Mouse (Mus musculus): ENCODE measurements around the gene Pim1.
"Not testable (repeated sequence)": the region's sequence is repeated elsewhere in the genome, so short reads cannot be mapped to it uniquely, and the experiment has no call there.

Gene Pim1

GRCm38 (mm10) chr17:29490713-29491581, at the start of gene Pim1:
Gene Pim1 (plus strand): TSS chr17:29490753.
- no peak for DNase-seq (ENCODE audit: low spot score)

DNA sequence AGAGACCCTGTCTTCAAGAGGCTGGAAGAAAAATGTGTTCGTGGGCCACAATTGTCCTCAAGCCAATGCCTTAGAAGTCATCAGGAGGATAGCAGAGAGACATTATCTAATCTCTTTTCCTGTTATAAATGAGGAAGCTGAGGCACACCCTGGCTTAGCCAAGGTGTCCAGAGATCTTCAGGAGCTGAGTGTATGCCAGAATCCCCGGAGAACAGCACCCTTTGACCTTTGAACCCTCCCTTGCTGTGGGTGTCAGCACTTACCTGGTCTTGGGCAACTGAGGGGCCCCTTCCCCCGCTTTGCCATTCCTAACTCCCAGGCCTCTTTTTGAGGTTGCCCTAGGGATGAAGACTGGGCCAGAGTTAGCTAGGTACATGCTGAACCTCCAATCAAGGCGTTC, 49.0 kb upstream of the Pim1 start:
- no peak for DNase-seq (ENCODE audit: low spot score)

DNA sequence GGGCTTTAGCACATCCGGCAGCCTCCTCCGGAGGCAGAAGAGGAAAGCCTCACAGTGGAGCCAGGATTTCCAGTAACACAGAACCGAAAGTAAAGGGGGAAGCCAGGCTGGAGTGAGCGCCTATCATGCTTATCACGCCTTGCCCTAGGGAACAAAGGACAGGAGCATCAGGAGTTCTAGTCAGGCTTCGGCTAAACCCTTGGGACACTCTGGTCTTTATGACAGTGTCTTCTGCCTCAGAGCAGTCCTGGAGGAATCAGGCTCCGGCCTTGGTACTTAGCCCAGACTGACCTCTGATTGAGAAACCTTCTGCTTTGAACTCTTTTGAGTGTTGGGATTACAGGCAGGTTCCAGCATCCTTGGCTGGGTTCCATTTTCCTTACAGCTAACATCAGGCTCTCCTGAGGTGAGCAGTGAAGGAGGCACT, 48.4 kb upstream of the Pim1 start:
- no peak for DNase-seq (ENCODE audit: low spot score)

GRCm38 (mm10) chr17:29443724-29444123, 46.8 kb upstream of the Pim1 start:
- DNase-seq (ENCODE audit: low spot score), result no peak

DNA sequence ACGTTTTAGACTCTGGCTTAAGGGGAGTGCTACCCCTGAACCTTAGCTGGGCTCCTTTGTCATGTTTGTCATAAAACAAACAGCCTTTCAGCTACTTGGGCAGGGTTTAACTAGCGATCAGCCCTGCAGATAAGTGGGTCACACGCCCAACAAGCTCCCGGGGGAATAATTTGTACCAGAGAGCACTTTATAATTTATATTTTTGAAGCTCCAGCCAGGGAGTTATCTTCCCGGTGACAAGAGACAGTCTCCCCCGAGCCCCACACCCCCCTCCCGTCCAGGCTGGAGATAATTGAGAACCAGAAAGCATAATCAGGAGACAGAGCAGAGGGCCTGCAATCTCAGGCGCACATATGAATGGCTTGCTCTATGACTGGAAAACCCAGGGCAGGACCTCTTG, 45.5 kb upstream of the Pim1 start:
- DNase-seq (ENCODE audit: low spot score), result no peak

GRCm38 (mm10) chr17:29447323-29447722, 43.2 kb upstream of the Pim1 start:
- DNase-seq (ENCODE audit: low spot score), result no peak

GRCm38 (mm10) chr17:29448055-29448454, 42.5 kb upstream of the Pim1 start:
- DNase-seq (ENCODE audit: low spot score), result no peak

DNA sequence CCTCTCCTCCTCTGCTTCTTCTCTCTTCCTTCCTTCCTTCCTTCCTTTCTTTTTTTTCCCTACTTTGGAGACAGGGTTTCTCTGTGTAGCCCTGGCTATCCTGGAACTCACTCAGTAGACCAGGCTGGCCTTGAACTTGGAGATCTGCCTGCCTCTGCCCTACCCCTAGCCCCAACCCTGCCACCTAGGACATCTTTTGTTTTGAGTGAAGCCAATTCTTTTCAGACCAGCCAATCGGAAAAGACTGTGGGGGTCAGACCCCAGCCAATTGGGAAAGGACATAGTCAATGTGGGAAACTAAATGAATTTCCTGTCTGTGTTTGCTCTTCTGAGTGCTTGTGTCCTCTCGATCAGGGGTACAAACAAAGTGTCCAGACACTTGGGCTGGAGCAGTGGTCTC, 42.0 kb upstream of the Pim1 start:
- DNase-seq (ENCODE audit: low spot score), result no peak

DNA sequence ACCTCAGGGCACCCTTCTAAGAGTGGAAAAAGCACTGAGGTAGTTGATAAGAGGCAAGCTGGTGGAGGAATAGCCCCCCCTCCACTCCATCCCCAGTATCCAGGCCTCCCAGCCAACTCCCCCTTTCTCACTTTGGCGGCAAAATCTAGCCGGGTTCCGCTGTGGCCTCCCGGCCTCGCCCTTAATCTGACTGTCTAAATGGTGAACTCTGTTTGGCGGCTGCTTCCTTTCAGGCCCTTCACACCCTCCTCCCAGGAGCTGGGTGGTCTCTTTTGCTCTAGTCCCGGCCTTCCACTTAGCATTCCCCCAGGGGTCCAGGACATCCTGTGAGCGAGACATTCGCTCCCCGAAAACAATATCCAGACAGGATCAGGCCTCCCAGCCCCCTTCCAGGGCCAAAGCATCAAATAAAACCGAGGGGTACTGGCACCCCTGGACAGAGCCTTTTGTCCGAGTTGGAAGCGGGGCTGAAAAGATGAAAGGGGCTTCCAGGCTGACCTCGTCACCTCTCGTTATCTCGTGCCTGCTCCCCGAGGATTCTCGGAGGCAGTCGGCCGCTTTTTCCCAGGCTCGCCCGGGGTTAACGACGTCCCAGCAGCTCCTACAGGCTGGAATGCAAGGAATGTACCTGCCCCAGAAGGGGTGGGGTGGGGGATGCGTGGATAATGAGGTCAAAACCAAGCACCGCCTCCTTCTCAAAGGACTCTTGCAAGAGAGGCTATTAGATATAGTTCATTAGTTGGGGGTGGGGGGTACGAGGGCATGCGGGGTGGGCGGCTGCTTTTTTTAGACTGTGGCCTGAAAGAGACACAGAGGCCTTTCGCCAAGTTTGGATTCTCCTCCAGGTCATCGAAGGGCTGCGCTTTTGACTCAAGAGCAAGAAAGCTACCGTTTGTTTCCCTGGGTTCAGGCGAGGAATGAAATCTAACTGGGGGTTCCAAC, 39.4 kb upstream of the Pim1 start:
- no peak for DNase-seq (ENCODE audit: low spot score)

DNA sequence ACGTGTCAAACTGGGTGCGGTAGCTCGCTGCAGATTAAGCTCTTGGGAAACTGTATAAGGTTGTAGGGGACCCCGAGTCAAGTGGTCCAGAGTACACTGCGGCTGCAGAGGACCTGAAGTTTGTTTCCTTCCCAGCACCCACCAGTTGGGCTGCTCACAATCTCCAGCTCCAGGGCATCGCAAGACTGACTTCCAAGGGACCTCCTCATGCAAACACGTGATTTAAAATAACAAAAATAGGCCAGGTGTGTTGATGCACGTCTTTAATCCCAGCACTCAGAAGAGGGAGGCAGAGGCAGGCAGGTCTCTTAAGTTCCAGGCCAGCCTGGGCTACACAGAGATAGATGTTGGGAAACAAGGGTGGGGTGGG, 38.7 kb upstream of the Pim1 start:
- DNase-seq (ENCODE audit: low spot score), result no peak

- not testable (repeated sequence) for DNase-seq (ENCODE audit: low spot score)
These were observed 36.4 kb upstream of the Pim1 start for GRCm38 (mm10) chr17:29454119-29454518.

DNA sequence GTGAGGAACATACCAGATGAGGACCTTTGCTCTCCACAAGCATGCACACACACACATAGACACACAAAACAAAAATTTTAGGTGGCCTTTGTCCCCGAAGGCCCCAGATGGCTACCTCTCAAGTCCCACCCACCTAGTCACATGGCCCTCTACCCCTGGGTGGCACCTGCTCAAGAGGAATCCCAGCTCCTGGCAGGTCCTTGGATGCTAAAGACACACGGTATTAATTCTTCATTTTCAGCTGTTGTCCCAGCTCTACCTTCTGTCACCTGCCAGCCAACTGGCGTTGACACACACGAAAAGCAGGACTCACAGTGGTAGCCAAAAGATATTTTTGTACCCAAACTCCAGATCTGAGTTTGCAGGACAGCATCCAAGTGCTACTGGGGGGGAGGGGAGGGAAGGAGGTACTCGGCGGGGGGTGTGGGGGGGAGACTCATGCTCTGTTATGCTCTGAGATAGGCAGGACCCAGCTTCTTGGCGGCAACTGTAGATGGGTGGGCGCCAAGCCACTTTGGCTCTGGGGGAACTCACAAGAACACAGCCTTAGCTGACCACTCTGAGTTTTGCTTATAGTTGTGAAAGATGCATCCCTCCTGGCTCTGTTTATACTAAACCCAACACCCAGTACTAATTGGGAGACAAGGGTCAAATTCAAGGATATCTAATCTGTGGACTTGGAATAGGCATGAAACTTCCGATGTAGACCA, 35.0 kb upstream of the Pim1 start:
- no peak for DNase-seq (ENCODE audit: low spot score)

DNA sequence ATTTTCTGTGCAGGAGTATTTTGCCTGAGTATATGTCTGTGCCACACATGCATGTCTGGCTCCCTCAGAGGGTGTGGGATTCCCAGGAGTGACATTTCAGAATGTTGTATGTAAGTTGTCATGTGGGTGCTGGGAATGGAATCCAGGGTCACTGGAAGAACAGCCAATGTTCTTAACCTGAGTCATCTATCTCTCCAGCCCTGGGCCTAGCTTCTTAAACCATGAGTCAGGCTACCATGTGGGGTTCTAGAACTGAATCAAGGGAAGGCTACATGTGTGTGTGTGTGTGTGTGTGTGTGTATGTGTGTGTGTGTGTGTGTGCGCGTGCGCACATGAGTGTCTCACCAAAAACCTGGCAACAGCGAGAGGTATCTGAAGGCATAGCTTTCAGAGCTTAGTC, 34.1 kb upstream of the Pim1 start:
- no peak for DNase-seq (ENCODE audit: low spot score)

DNA sequence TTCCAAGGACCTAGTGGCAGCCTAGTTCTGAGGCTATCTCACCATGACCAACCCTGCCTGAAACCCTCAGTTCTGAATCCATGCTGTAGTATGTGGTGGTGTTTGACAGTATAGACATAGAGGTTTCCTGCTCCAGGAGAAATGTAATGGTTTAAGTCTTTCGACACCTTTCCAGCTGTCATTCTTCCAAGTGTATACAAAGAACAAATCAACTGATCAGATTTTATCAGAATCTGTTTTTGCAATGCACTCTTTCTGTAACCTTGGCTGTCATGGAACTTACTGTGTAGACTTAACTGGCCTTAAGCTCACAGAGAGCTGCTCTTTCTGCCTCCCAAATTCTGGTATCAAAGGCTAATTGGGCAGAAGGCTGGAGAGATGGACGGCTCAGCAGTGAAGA, 33.6 kb upstream of the Pim1 start:
- no peak for DNase-seq (ENCODE audit: low spot score)

DNA sequence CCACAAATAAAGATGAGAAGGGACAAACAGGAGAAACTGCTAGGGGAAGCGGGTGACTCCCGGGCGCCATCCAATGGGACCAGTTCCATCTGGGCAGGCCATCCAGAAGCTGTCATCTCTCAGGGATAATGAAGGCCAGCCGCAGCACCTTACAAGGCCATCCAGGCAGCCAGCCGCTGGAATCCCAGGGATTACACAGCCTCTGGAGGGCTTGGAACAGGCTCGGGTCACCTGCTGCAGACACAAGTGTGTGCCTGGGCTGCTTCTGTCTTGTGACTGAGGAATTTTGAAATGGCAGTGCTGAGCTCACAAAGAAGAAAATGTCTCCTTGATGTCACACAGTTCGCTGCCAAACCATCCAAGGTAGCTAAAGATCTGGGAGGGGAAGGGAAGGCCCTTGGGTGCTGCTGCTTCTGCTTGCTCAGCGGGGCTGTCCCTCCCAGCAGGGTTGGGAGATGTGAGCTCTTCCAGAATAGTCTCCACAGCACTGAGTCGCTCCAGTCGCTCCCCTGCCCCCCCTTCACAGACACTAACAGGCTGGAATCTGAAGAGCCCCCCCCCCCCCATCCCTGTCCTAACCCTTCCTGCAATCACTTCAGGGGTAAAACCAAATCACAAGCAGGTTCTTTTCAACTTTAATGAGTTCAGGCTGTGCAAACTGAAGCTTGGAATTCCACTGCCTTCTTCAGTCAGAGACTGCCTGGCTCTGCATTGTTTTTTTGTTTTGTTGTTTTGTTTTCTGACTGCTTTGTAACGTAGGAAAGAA, 32.6 kb upstream of the Pim1 start:
- no peak for DNase-seq (ENCODE audit: low spot score)

DNA sequence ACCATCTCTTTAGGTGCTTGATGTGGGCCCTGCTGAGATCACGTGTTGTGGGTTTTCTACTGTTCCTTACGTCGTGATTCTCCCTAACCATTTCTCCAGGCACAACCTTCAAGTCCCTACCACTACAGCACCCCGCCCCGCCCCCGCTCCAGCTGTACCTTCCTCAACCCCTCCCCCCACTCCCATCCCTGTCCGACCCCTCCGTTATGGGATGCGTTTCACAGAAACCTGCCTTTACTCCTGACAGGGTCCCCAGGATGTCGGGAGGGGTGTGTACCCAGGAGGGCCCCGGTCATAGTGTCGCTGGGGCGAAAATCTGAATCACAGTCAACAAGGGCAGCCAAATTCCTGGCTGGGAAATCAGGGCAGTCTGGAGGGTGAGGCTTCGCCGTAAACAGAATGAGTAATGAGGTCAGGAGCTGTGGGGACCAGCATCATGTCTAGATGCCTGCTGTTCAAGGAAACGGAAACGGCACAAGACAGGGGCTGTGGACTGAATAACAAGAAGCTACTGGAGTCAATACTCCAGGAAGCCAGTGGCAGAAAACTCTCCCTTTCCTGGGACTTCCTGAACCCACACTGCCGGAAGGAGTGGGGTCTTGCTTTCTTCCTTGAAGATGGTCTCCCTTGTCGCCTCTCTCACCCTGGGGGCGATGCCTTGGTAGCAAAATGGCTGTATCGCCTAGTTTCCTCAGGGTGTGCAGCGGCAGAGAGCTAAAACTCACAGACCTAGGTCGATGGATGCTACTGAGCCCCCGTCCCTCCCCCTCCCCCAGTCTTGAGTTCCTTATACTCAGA, 31.0 kb upstream of the Pim1 start:
- no peak for DNase-seq (ENCODE audit: low spot score)

GRCm38 (mm10) chr17:29460119-29460505, 30.4 kb upstream of the Pim1 start:
- no peak for DNase-seq (ENCODE audit: low spot score)

GRCm38 (mm10) chr17:29463627-29464026, 26.9 kb upstream of the Pim1 start:
- DNase-seq (ENCODE audit: low spot score), result no peak

DNA sequence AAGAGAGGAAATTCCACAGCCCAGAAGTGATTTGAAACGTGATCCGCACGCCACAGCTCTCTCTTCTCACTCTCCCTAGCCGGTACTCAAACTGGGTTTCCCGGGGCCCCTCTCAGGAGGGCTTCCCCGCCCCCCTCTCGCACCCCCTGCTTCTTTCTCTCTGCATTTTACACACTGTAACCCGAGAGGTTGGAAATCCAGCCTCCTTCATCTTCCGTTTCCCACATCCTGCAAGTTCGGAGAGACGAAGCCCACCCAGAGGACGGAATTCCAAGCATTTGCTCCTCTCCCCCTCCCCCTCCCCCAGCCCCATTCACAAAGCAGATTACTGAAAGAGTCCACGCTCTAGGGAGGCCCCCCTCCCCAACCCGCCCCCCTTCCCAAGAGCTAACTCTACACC, 26.5 kb upstream of the Pim1 start:
- no peak for DNase-seq (ENCODE audit: low spot score)

GRCm38 (mm10) chr17:29464519-29465140, 25.9 kb upstream of the Pim1 start:
- no peak for DNase-seq (ENCODE audit: low spot score)

Data from urinary bladder, postnatal 10 days (tissue).